Mouse (Mus musculus): Measurements from ENCODE around the gene 4930452B06Rik. TPM values are rescaled to one million over a fixed set of nuclear protein-coding genes. Genes with fewer than 3 reads are reported as not detected.

Gene 4930452B06Rik
- polyA plus RNA-seq (2014; fragmentation: Nextera tagmentation; extraction: Ambion mirVana), result 6.6 and 9.1 TPM in 2 replicates

- peak; percentile 98 for ATAC-seq (ENCODE audit: low FRiP score)
- 0 out of 2 replicates have a peak, but pooled peaks cover 5% of the 10 kb centered on the region for H3K4me1 ChIP-seq (replicated peaks; ENCODE audit: control insufficient read depth, insufficient read depth, low read length)
- no peaks in the 10 kb centered on the region for H3K36me3 ChIP-seq (replicated peaks; ENCODE audit: control insufficient read depth, insufficient read depth)
- H3K27me3 ChIP-seq (ENCODE audit: control insufficient read depth, insufficient read depth, low read length), result no peaks in the 10 kb centered on the region
- no peaks in the 10 kb centered on the region for H3K9me3 ChIP-seq (ENCODE audit: control insufficient read depth, low read length)
- peak within 1 kb of the TSS; percentile 68 for H3K9ac ChIP-seq
- 2% methylated on average over 44 of the region's 45 CpGs for WGBS
- peak within 1 kb of the TSS; percentile 57 for H3K4me3 ChIP-seq (replicated peaks; ENCODE audit: low read length)
- DNase-seq (ENCODE audit: low spot score), result peak; percentile 81
- peak within 1 kb of the TSS; percentile 62 for H3K4me2 ChIP-seq (replicated peaks)
- no peak within 1 kb of the TSS for H3K27ac ChIP-seq
These were observed at the start of gene 4930452B06Rik for GRCm38 (mm10) chr14:8665636-8666411. Gene 4930452B06Rik, minus strand, starts transcription at chr14:8666240.

- H3K36me3 ChIP-seq (replicated peaks; ENCODE audit: control insufficient read depth, insufficient read depth), result no peaks in the 10 kb centered on the region
- DNase-seq (ENCODE audit: low spot score), result no peak
- H3K9me3 ChIP-seq (ENCODE audit: control insufficient read depth, low read length), result 0 out of 2 replicates have a peak, but pooled peaks cover 4% of the 10 kb centered on the region
- no peaks in the 10 kb centered on the region for H3K4me1 ChIP-seq (replicated peaks; ENCODE audit: control insufficient read depth, insufficient read depth, low read length)
- no peak overlapping the region for H3K4me3 ChIP-seq (replicated peaks; ENCODE audit: low read length)
- no peak overlapping the region for H3K27ac ChIP-seq
- 64% methylated on average over 4 of the region's 4 CpGs for WGBS
- H3K4me2 ChIP-seq (replicated peaks), result no peak overlapping the region
- ATAC-seq (ENCODE audit: low FRiP score), result no peak
- no peaks in the 10 kb centered on the region for H3K27me3 ChIP-seq (ENCODE audit: control insufficient read depth, insufficient read depth, low read length)
- H3K9ac ChIP-seq, result no peak overlapping the region
These were observed 46.6 kb upstream of the 4930452B06Rik start for GRCm38 (mm10) chr14:8712674-8713073.

- 25% methylated on average over 1 of the region's 1 CpGs for WGBS
- DNase-seq (ENCODE audit: low spot score), result no peak
- Histone ChIP-seq H3K4me3 (replicated peaks; ENCODE audit: low read length) (no peak overlapping the region), H3K4me1 (replicated peaks; ENCODE audit: control insufficient read depth, insufficient read depth, low read length) (no peaks in the 10 kb centered on the region), H3K36me3 (replicated peaks; ENCODE audit: control insufficient read depth, insufficient read depth) (no peaks in the 10 kb centered on the region), H3K9ac (no peak overlapping the region), H3K9me3 (ENCODE audit: control insufficient read depth, low read length) (no peaks in the 10 kb centered on the region), H3K27ac (no peak overlapping the region), H3K4me2 (replicated peaks) (no peak overlapping the region), H3K27me3 (ENCODE audit: control insufficient read depth, insufficient read depth, low read length) (no peaks in the 10 kb centered on the region)
- no peak for ATAC-seq (ENCODE audit: low FRiP score)
These were observed 23.4 kb upstream of the 4930452B06Rik start for GRCm38 (mm10) chr14:8689451-8689850.

- 71% methylated on average over 1 of the region's 1 CpGs for WGBS
- no peak overlapping the region for H3K4me3 ChIP-seq (replicated peaks; ENCODE audit: low read length)
- H3K27me3 ChIP-seq (ENCODE audit: control insufficient read depth, insufficient read depth, low read length), result no peaks in the 10 kb centered on the region
- H3K4me1 ChIP-seq (replicated peaks; ENCODE audit: control insufficient read depth, insufficient read depth, low read length), result no peaks in the 10 kb centered on the region
- DNase-seq (ENCODE audit: low spot score) (no peak), ATAC-seq (ENCODE audit: low FRiP score) (no peak)
- no peaks in the 10 kb centered on the region for H3K9me3 ChIP-seq (ENCODE audit: control insufficient read depth, low read length)
- no peak overlapping the region for H3K9ac ChIP-seq
- no peaks in the 10 kb centered on the region for H3K36me3 ChIP-seq (replicated peaks; ENCODE audit: control insufficient read depth, insufficient read depth)
- H3K4me2 ChIP-seq (replicated peaks), result no peak overlapping the region
- H3K27ac ChIP-seq, result no peak overlapping the region
These were observed 22.4 kb upstream of the 4930452B06Rik start for GRCm38 (mm10) chr14:8688462-8688861.

- Histone ChIP-seq H3K9me3 (ENCODE audit: control insufficient read depth, low read length) (no peaks in the 10 kb centered on the region), H3K4me1 (replicated peaks; ENCODE audit: control insufficient read depth, insufficient read depth, low read length) (no peaks in the 10 kb centered on the region), H3K36me3 (replicated peaks; ENCODE audit: control insufficient read depth, insufficient read depth) (no peaks in the 10 kb centered on the region), H3K4me3 (replicated peaks; ENCODE audit: low read length) (no peak overlapping the region), H3K4me2 (replicated peaks) (no peak overlapping the region), H3K9ac (no peak overlapping the region), H3K27me3 (ENCODE audit: control insufficient read depth, insufficient read depth, low read length) (no peaks in the 10 kb centered on the region), H3K27ac (no peak overlapping the region)
- 100% methylated on average over 1 of the region's 1 CpGs for WGBS
- no peak for DNase-seq (ENCODE audit: low spot score)
- no peak for ATAC-seq (ENCODE audit: low FRiP score)
These were observed 20.1 kb upstream of the 4930452B06Rik start for GRCm38 (mm10) chr14:8686185-8686584.

GRCm38 (mm10) chr14:8679896-8680295 is 13.9 kb upstream of the 4930452B06Rik start:
- Histone ChIP-seq H3K36me3 (replicated peaks; ENCODE audit: control insufficient read depth, insufficient read depth) (no peaks in the 10 kb centered on the region), H3K9me3 (ENCODE audit: control insufficient read depth, low read length) (no peaks in the 10 kb centered on the region), H3K4me3 (replicated peaks; ENCODE audit: low read length) (no peak overlapping the region), H3K4me1 (replicated peaks; ENCODE audit: control insufficient read depth, insufficient read depth, low read length) (no peaks in the 10 kb centered on the region), H3K27me3 (ENCODE audit: control insufficient read depth, insufficient read depth, low read length) (no peaks in the 10 kb centered on the region), H3K27ac (no peak overlapping the region), H3K4me2 (replicated peaks) (no peak overlapping the region), H3K9ac (no peak overlapping the region)
- 97% methylated on average over 4 of the region's 4 CpGs for WGBS
- ATAC-seq (ENCODE audit: low FRiP score) (no peak), DNase-seq (ENCODE audit: low spot score) (no peak)

GRCm38 (mm10) chr14:8660359-8660758 is 5.7 kb downstream of the 4930452B06Rik start:
- no peak overlapping the region for H3K27ac ChIP-seq
- DNase-seq (ENCODE audit: low spot score) (no peak), ATAC-seq (ENCODE audit: low FRiP score) (no peak)
- H3K4me3 ChIP-seq (replicated peaks; ENCODE audit: low read length), result no peak overlapping the region
- no peak overlapping the region for H3K9ac ChIP-seq
- no peaks in the 10 kb centered on the region for H3K9me3 ChIP-seq (ENCODE audit: control insufficient read depth, low read length)
- H3K36me3 ChIP-seq (replicated peaks; ENCODE audit: control insufficient read depth, insufficient read depth), result no peaks in the 10 kb centered on the region
- 0 out of 2 replicates have a peak, but pooled peaks cover under 1% of the 10 kb centered on the region for H3K4me1 ChIP-seq (replicated peaks; ENCODE audit: control insufficient read depth, insufficient read depth, low read length)
- no peaks in the 10 kb centered on the region for H3K27me3 ChIP-seq (ENCODE audit: control insufficient read depth, insufficient read depth, low read length)
- H3K4me2 ChIP-seq (replicated peaks), result no peak overlapping the region

GRCm38 (mm10) chr14:8641650-8642279 is 24.3 kb downstream of the 4930452B06Rik start:
- no peak overlapping the region for H3K4me3 ChIP-seq (replicated peaks; ENCODE audit: low read length)
- H3K9ac ChIP-seq, result no peak overlapping the region
- H3K27me3 ChIP-seq (ENCODE audit: control insufficient read depth, insufficient read depth, low read length), result no peaks in the 10 kb centered on the region
- no peaks in the 10 kb centered on the region for H3K4me1 ChIP-seq (replicated peaks; ENCODE audit: control insufficient read depth, insufficient read depth, low read length)
- no peaks in the 10 kb centered on the region for H3K36me3 ChIP-seq (replicated peaks; ENCODE audit: control insufficient read depth, insufficient read depth)
- WGBS, result 69% methylated on average over 9 of the region's 9 CpGs
- H3K9me3 ChIP-seq (ENCODE audit: control insufficient read depth, low read length), result no peaks in the 10 kb centered on the region
- ATAC-seq (ENCODE audit: low FRiP score) (no peak), DNase-seq (ENCODE audit: low spot score) (no peak)
- H3K27ac ChIP-seq, result no peak overlapping the region
- no peak overlapping the region for H3K4me2 ChIP-seq (replicated peaks)

GRCm38 (mm10) chr14:8632211-8632610 is 33.8 kb downstream of the 4930452B06Rik start:
- no peaks in the 10 kb centered on the region for H3K27me3 ChIP-seq (ENCODE audit: control insufficient read depth, insufficient read depth, low read length)
- H3K4me2 ChIP-seq (replicated peaks), result no peak overlapping the region
- no peaks in the 10 kb centered on the region for H3K36me3 ChIP-seq (replicated peaks; ENCODE audit: control insufficient read depth, insufficient read depth)
- DNase-seq (ENCODE audit: low spot score) (no peak), ATAC-seq (ENCODE audit: low FRiP score) (no peak)
- no peaks in the 10 kb centered on the region for H3K9me3 ChIP-seq (ENCODE audit: control insufficient read depth, low read length)
- no peak overlapping the region for H3K9ac ChIP-seq
- H3K4me1 ChIP-seq (replicated peaks; ENCODE audit: control insufficient read depth, insufficient read depth, low read length), result no peaks in the 10 kb centered on the region
- no peak overlapping the region for H3K27ac ChIP-seq
- 79% methylated on average over 6 of the region's 6 CpGs for WGBS
- no peak overlapping the region for H3K4me3 ChIP-seq (replicated peaks; ENCODE audit: low read length)

All from hindbrain, embryonic 14.5 days (tissue).